ENCODE assay signal across 17 mouse cellular contexts in genomic region chr13:45485602-45486001, GRCm38 (mm10). TPM values are rescaled to one million over a fixed set of nuclear protein-coding genes. Genes with fewer than 3 reads are reported as not detected.
A peak's percentile ranks its signal among the peaks of the same experiment; 100 is the strongest.
DNase-seq lines count a peak whose midpoint lies in the region; ATAC-seq lines count a peak whose summit lies in the region.
"Had no signal": no experiment of that assay in that cellular context is flagged by ENCODE, and none has a peak within 500 bp of the region (broad histone marks: within the 10 kb centered on the region; RNA-seq: fewer than 3 reads in every experiment).

No protein-coding gene starts in this region.

- DNase-seq in heart, adult 18-20 months: peak; percentile 37 to 40
- DNase-seq in kidney, adult 8-10 months: peak; percentile 77 to 84
- no peak for DNase-seq in spleen, postnatal 10 days (ENCODE audit: low spot score in 2 of 2)
- DNase-seq: cerebellum, adult 9-10 months; gastrocnemius, postnatal 25 days; layer of hippocampus, postnatal 36 days; liver; lung, adult 2 months; lung, postnatal 4 days; thymus, postnatal 36 days had no signal

- H3K27me3 ChIP-seq in heart, embryonic 12.5 days (replicated peaks): no peaks in the 10 kb centered on the region
- H3K27me3 ChIP-seq in embryonic facial prominence, embryonic 15.5 days: no peaks in the 10 kb centered on the region
- H3K27me3 ChIP-seq: midbrain, embryonic 12.5 days; neural tube, embryonic 13.5 days had no signal

- no peaks in the 10 kb centered on the region for H3K36me3 ChIP-seq in heart, embryonic 12.5 days
- no peaks in the 10 kb centered on the region for H3K36me3 ChIP-seq in embryonic facial prominence, embryonic 15.5 days
- H3K36me3 ChIP-seq: G1E; midbrain, embryonic 12.5 days; neural tube, embryonic 13.5 days had no signal

- no peak for ATAC-seq in heart, embryonic 12.5 days (ENCODE audit: insufficient number of reproducible peaks, low FRiP score)
- ATAC-seq in embryonic facial prominence, embryonic 15.5 days (ENCODE audit: insufficient number of reproducible peaks, low FRiP score, low TSS enrichment, low read depth): 0 out of 2 replicates have a peak, but pooled peaks have one; percentile 15
- ATAC-seq in CD4-positive, CD25-positive, alpha-beta regulatory T cell, adult 4 months: no peak

- H3K4me1 ChIP-seq in heart, embryonic 12.5 days (replicated peaks): peaks cover 8% of the 10 kb centered on the region; the same call in 1 of the 2 replicates
- H3K4me1 ChIP-seq in brown adipose tissue, adult 24 weeks (ENCODE audit: control insufficient read depth, insufficient read depth, insufficient read length, low read length): peaks cover 3% of the 10 kb centered on the region; the same call in 1 of the 2 replicates
- no peaks in the 10 kb centered on the region for H3K4me1 ChIP-seq in embryonic facial prominence, embryonic 15.5 days
- H3K4me1 ChIP-seq: midbrain, embryonic 12.5 days; neural tube, embryonic 13.5 days had no signal

- H3K27ac ChIP-seq in heart, embryonic 12.5 days (ENCODE audit: poor library complexity, severe bottlenecking): no peak overlapping the region
- H3K27ac ChIP-seq in brown adipose tissue, adult 24 weeks (replicated peaks; ENCODE audit: low read depth, low read length): peak overlapping the region; percentile 61
- no peak overlapping the region for H3K27ac ChIP-seq in embryonic facial prominence, embryonic 15.5 days (replicated peaks)
- H3K27ac ChIP-seq: midbrain, embryonic 12.5 days; neural tube, embryonic 13.5 days had no signal

- H3K9ac ChIP-seq in heart, embryonic 12.5 days: no peak overlapping the region
- H3K9ac ChIP-seq in embryonic facial prominence, embryonic 15.5 days: no peak overlapping the region
- H3K9ac ChIP-seq: midbrain, embryonic 12.5 days; neural tube, embryonic 13.5 days had no signal

- H3K9me3 ChIP-seq in heart, embryonic 12.5 days (replicated peaks): peaks cover 5% of the 10 kb centered on the region; the same call in 1 of the 2 replicates
- H3K9me3 ChIP-seq in embryonic facial prominence, embryonic 15.5 days (replicated peaks): no peaks in the 10 kb centered on the region
- H3K9me3 ChIP-seq: midbrain, embryonic 12.5 days; neural tube, embryonic 13.5 days had no signal

- no peak overlapping the region for H3K4me3 ChIP-seq in heart, embryonic 12.5 days
- H3K4me3 ChIP-seq in brown adipose tissue, adult 24 weeks (ENCODE audit: insufficient read depth, low read depth, low read length): no peak overlapping the region
- H3K4me3 ChIP-seq in embryonic facial prominence, embryonic 15.5 days (replicated peaks): no peak overlapping the region
- H3K4me3 ChIP-seq: midbrain, embryonic 12.5 days; neural tube, embryonic 13.5 days had no signal

- H3K4me2 ChIP-seq in heart, embryonic 12.5 days: no peak overlapping the region
- H3K4me2 ChIP-seq in embryonic facial prominence, embryonic 15.5 days (replicated peaks): no peak overlapping the region
- H3K4me2 ChIP-seq: midbrain, embryonic 12.5 days; neural tube, embryonic 13.5 days had no signal

- WGBS in heart, embryonic 12.5 days: 68% methylated on average over 4 of the region's 4 CpGs
- 47% methylated on average over 4 of the region's 4 CpGs for WGBS in embryonic facial prominence, embryonic 15.5 days

RNA-seq across cellular contexts. Expression of gene Gmpr, which starts 21.6 kb away (rescaled TPM):
- 100 to 1,000 TPM; 149 to 156 TPM for total RNA-seq in heart, adult 18-20 months (2021)
- polyA plus RNA-seq in heart, embryonic 12.5 days (2016; fragmentation: Nextera tagmentation; extraction: Ambion mirVana): 165 and 166 TPM in 2 replicates
- polyA plus RNA-seq in brown adipose tissue, adult 24 weeks (2012; ENCODE audit: insufficient read depth, insufficient read length, missing spikeins): 74.5 and 79.6 TPM in 2 replicates
- 39.3 and 39.6 TPM in 2 replicates for polyA plus RNA-seq in embryonic facial prominence, embryonic 15.5 days (2015; fragmentation: Nextera tagmentation; extraction: Ambion mirVana)
- under 1 TPM in 1 of 2 experiments, not detected in 1; 0.46 TPM for polyA plus RNA-seq in CD4-positive, CD25-positive, alpha-beta regulatory T cell, adult 4 months (2017; shearing (Covaris generic))

Comparison
In these comparisons a context has a peak if more than half of its experiments do, and no peak if none do; other contexts are left out.
1. DNase-seq: peak in heart, adult 18-20 months (2 of 2) and kidney, adult 8-10 months (2 of 2); none in spleen, postnatal 10 days (0 of 2).
2. RNA of gene Gmpr, which starts 21.6 kb away (polyA plus RNA-seq): 165 to 166 TPM in heart, embryonic 12.5 days, 74.5 to 79.6 TPM in brown adipose tissue, adult 24 weeks and 39.3 to 39.6 TPM in embryonic facial prominence, embryonic 15.5 days; 0.46 TPM in CD4-positive, CD25-positive, alpha-beta regulatory T cell, adult 4 months; every median in the first group is over 10 times any median in the second.